Mouse (Mus musculus): Measurements from ENCODE around the gene Ppm1h. TPM values are rescaled to one million over a fixed set of nuclear protein-coding genes. Genes with fewer than 3 reads are reported as not detected.

Gene Ppm1h
- polyA plus RNA-seq, 1 experiment from 2014 or later: 8.8 TPM

- H3K27me3 ChIP-seq (replicated peaks; ENCODE audit: control insufficient read depth, insufficient read depth, low read length): no peaks in the 10 kb centered on the region
- no peak for ATAC-seq
- DNase-seq (ENCODE audit: low spot score): no peak
- H3K4me1 ChIP-seq (ENCODE audit: control insufficient read depth, insufficient read depth, low read length): no peaks in the 10 kb centered on the region
- H3K4me2 ChIP-seq (ENCODE audit: low read length): no peak overlapping the region
- no peak overlapping the region for H3K27ac ChIP-seq (ENCODE audit: low read depth, low read length)
- no peaks in the 10 kb centered on the region for H3K36me3 ChIP-seq (ENCODE audit: control insufficient read depth, insufficient read depth, low read length)
- no peaks in the 10 kb centered on the region for H3K9me3 ChIP-seq (replicated peaks; ENCODE audit: control insufficient read depth, low read length)
- 60% methylated on average over 6 of the region's 6 CpGs for WGBS
- no peak overlapping the region for H3K9ac ChIP-seq (ENCODE audit: low read length)
- no peak overlapping the region for H3K4me3 ChIP-seq (ENCODE audit: low read depth, low read length)
Measured at GRCm38 (mm10) chr10:122943824-122944223, 265.3 kb downstream of the Ppm1h start.

- no peak overlapping the region for H3K4me2 ChIP-seq (ENCODE audit: low read length)
- no peak for DNase-seq (ENCODE audit: low spot score)
- no peak overlapping the region for H3K9ac ChIP-seq (ENCODE audit: low read length)
- no peak overlapping the region for H3K27ac ChIP-seq (ENCODE audit: low read depth, low read length)
- no peak overlapping the region for H3K4me3 ChIP-seq (ENCODE audit: low read depth, low read length)
- no peak for ATAC-seq
- H3K9me3 ChIP-seq (replicated peaks; ENCODE audit: control insufficient read depth, low read length): no peaks in the 10 kb centered on the region
- no peaks in the 10 kb centered on the region for H3K27me3 ChIP-seq (replicated peaks; ENCODE audit: control insufficient read depth, insufficient read depth, low read length)
- H3K4me1 ChIP-seq (ENCODE audit: control insufficient read depth, insufficient read depth, low read length): no peaks in the 10 kb centered on the region
- no peaks in the 10 kb centered on the region for H3K36me3 ChIP-seq (ENCODE audit: control insufficient read depth, insufficient read depth, low read length)
- 84% methylated on average over 5 of the region's 5 CpGs for WGBS
Measured at GRCm38 (mm10) chr10:122944888-122945287, 266.3 kb downstream of the Ppm1h start.

GRCm38 (mm10) chr10:122950966-122951365, 272.4 kb downstream of the Ppm1h start:
- Histone ChIP-seq H3K4me1 (ENCODE audit: control insufficient read depth, insufficient read depth, low read length) (no peaks in the 10 kb centered on the region), H3K9ac (ENCODE audit: low read length) (no peak overlapping the region), H3K27ac (ENCODE audit: low read depth, low read length) (no peak overlapping the region), H3K27me3 (replicated peaks; ENCODE audit: control insufficient read depth, insufficient read depth, low read length) (no peaks in the 10 kb centered on the region), H3K4me3 (ENCODE audit: low read depth, low read length) (no peak overlapping the region), H3K4me2 (ENCODE audit: low read length) (no peak overlapping the region), H3K36me3 (ENCODE audit: control insufficient read depth, insufficient read depth, low read length) (no peaks in the 10 kb centered on the region), H3K9me3 (replicated peaks; ENCODE audit: control insufficient read depth, low read length) (no peaks in the 10 kb centered on the region)
- WGBS: 50% methylated on average over 6 of the region's 6 CpGs
- ATAC-seq (no peak), DNase-seq (ENCODE audit: low spot score) (no peak)

GRCm38 (mm10) chr10:122953576-122953975, 275.0 kb downstream of the Ppm1h start:
- 93% methylated on average over 9 of the region's 9 CpGs for WGBS
- no peak for DNase-seq (ENCODE audit: low spot score)

GRCm38 (mm10) chr10:122957918-122958317, 279.4 kb downstream of the Ppm1h start:
- Histone ChIP-seq H3K9me3 (replicated peaks; ENCODE audit: control insufficient read depth, low read length) (no peaks in the 10 kb centered on the region), H3K36me3 (ENCODE audit: control insufficient read depth, insufficient read depth, low read length) (no peaks in the 10 kb centered on the region), H3K9ac (ENCODE audit: low read length) (no peak overlapping the region), H3K4me1 (ENCODE audit: control insufficient read depth, insufficient read depth, low read length) (no peaks in the 10 kb centered on the region), H3K4me3 (ENCODE audit: low read depth, low read length) (no peak overlapping the region), H3K4me2 (ENCODE audit: low read length) (no peak overlapping the region), H3K27me3 (replicated peaks; ENCODE audit: control insufficient read depth, insufficient read depth, low read length) (no peaks in the 10 kb centered on the region), H3K27ac (ENCODE audit: low read depth, low read length) (no peak overlapping the region)
- no peak for ATAC-seq
- WGBS: 86% methylated on average over 2 of the region's 2 CpGs
- no peak for DNase-seq (ENCODE audit: low spot score)

More at GRCm38 (mm10) chr10:122953576-122953975, 275.0 kb downstream of the Ppm1h start:
- Histone ChIP-seq H3K4me3 (ENCODE audit: low read depth, low read length) (no peak overlapping the region), H3K4me2 (ENCODE audit: low read length) (no peak overlapping the region), H3K4me1 (ENCODE audit: control insufficient read depth, insufficient read depth, low read length) (no peaks in the 10 kb centered on the region), H3K27ac (ENCODE audit: low read depth, low read length) (no peak overlapping the region), H3K27me3 (replicated peaks; ENCODE audit: control insufficient read depth, insufficient read depth, low read length) (no peaks in the 10 kb centered on the region), H3K36me3 (ENCODE audit: control insufficient read depth, insufficient read depth, low read length) (no peaks in the 10 kb centered on the region), H3K9me3 (replicated peaks; ENCODE audit: control insufficient read depth, low read length) (no peaks in the 10 kb centered on the region), H3K9ac (ENCODE audit: low read length) (no peak overlapping the region)
- ATAC-seq: no peak

- peaks cover 1% of the 10 kb centered on the region for H3K4me1 ChIP-seq (ENCODE audit: control insufficient read depth, insufficient read depth, low read length)
- no peak overlapping the region for H3K4me2 ChIP-seq (ENCODE audit: low read length)
Measured at GRCm38 (mm10) chr10:122958699-122959098, 280.1 kb downstream of the Ppm1h start.

GRCm38 (mm10) chr10:122960216-122960615, 281.7 kb downstream of the Ppm1h start:
- Histone ChIP-seq H3K27me3 (replicated peaks; ENCODE audit: control insufficient read depth, insufficient read depth, low read length) (no peaks in the 10 kb centered on the region), H3K4me1 (ENCODE audit: control insufficient read depth, insufficient read depth, low read length) (peaks cover 10% of the 10 kb centered on the region), H3K36me3 (ENCODE audit: control insufficient read depth, insufficient read depth, low read length) (no peaks in the 10 kb centered on the region), H3K9me3 (replicated peaks; ENCODE audit: control insufficient read depth, low read length) (no peaks in the 10 kb centered on the region), H3K27ac (ENCODE audit: low read depth, low read length) (no peak overlapping the region), H3K4me3 (ENCODE audit: low read depth, low read length) (no peak overlapping the region), H3K4me2 (ENCODE audit: low read length) (no peak overlapping the region), H3K9ac (ENCODE audit: low read length) (no peak overlapping the region)
- 87% methylated on average over 16 of the region's 16 CpGs for WGBS
- DNase-seq (ENCODE audit: low spot score) (no peak), ATAC-seq (no peak)

More at GRCm38 (mm10) chr10:122958699-122959098, 280.1 kb downstream of the Ppm1h start:
- H3K9ac ChIP-seq (ENCODE audit: low read length): no peak overlapping the region
- no peak overlapping the region for H3K27ac ChIP-seq (ENCODE audit: low read depth, low read length)
- H3K9me3 ChIP-seq (replicated peaks; ENCODE audit: control insufficient read depth, low read length): no peaks in the 10 kb centered on the region
- no peaks in the 10 kb centered on the region for H3K27me3 ChIP-seq (replicated peaks; ENCODE audit: control insufficient read depth, insufficient read depth, low read length)
- H3K36me3 ChIP-seq (ENCODE audit: control insufficient read depth, insufficient read depth, low read length): no peaks in the 10 kb centered on the region
- no peak overlapping the region for H3K4me3 ChIP-seq (ENCODE audit: low read depth, low read length)
- DNase-seq (ENCODE audit: low spot score) (no peak), ATAC-seq (no peak)
- 90% methylated on average over 5 of the region's 5 CpGs for WGBS

- Histone ChIP-seq H3K4me2 (ENCODE audit: low read length) (no peak overlapping the region), H3K9ac (ENCODE audit: low read length) (no peak overlapping the region), H3K27ac (ENCODE audit: low read depth, low read length) (no peak overlapping the region), H3K4me1 (ENCODE audit: control insufficient read depth, insufficient read depth, low read length) (peaks cover 10% of the 10 kb centered on the region), H3K27me3 (replicated peaks; ENCODE audit: control insufficient read depth, insufficient read depth, low read length) (no peaks in the 10 kb centered on the region), H3K36me3 (ENCODE audit: control insufficient read depth, insufficient read depth, low read length) (no peaks in the 10 kb centered on the region), H3K9me3 (replicated peaks; ENCODE audit: control insufficient read depth, low read length) (no peaks in the 10 kb centered on the region), H3K4me3 (ENCODE audit: low read depth, low read length) (no peak overlapping the region)
- ATAC-seq (no peak), DNase-seq (ENCODE audit: low spot score) (no peak)
- 78% methylated on average over 16 of the region's 16 CpGs for WGBS
Measured at GRCm38 (mm10) chr10:122960738-122961137, 282.2 kb downstream of the Ppm1h start.

- Histone ChIP-seq H3K4me3 (ENCODE audit: low read depth, low read length) (no peak overlapping the region), H3K9ac (ENCODE audit: low read length) (no peak overlapping the region), H3K4me1 (ENCODE audit: control insufficient read depth, insufficient read depth, low read length) (peaks cover 10% of the 10 kb centered on the region), H3K4me2 (ENCODE audit: low read length) (no peak overlapping the region), H3K36me3 (ENCODE audit: control insufficient read depth, insufficient read depth, low read length) (no peaks in the 10 kb centered on the region), H3K27me3 (replicated peaks; ENCODE audit: control insufficient read depth, insufficient read depth, low read length) (no peaks in the 10 kb centered on the region), H3K27ac (ENCODE audit: low read depth, low read length) (no peak overlapping the region), H3K9me3 (replicated peaks; ENCODE audit: control insufficient read depth, low read length) (no peaks in the 10 kb centered on the region)
- 62% methylated on average over 9 of the region's 9 CpGs for WGBS
- DNase-seq (ENCODE audit: low spot score): peak; percentile 9
- ATAC-seq: no peak
Measured at GRCm38 (mm10) chr10:122961494-122961893, 282.9 kb downstream of the Ppm1h start.
